Mouse (Mus musculus) c-Kit-positive CD71-positive TER-119-positive erythroid progenitor cells, embryonic 14.5 days (primary cell): ENCODE measurements around the gene Mrpl42.
A peak's percentile ranks its signal among the peaks of the same experiment; 100 is the strongest.
"Not testable (repeated sequence)": the region's sequence is repeated elsewhere in the genome, so short reads cannot be mapped to it uniquely, and the experiment has no call there.

ENCODE experiments used
- DNase-seq: peaks from one replicate; pipeline ENCODE4 v3.0.0-alpha.2; 2013; ENCODE audit warnings: low spot score

Mrpl42 gene

GRCm38 (mm10) chr10:95501463-95502081 lies at the start of gene Mrpl42:
Mrpl42 (minus strand) TSS chr10:95501940.
- DNase-seq, result peak; percentile 77

- DNase-seq, result no peak
Measured at GRCm38 (mm10) chr10:95550506-95550905, 48.8 kb upstream of the Mrpl42 start.

GRCm38 (mm10) chr10:95549080-95549479 lies 47.3 kb upstream of the Mrpl42 start:
- DNase-seq, result not testable (repeated sequence)

GRCm38 (mm10) chr10:95548154-95548826 lies 46.5 kb upstream of the Mrpl42 start:
- no peak for DNase-seq

- DNase-seq, result no peak
Measured at GRCm38 (mm10) chr10:95546178-95546577, 44.4 kb upstream of the Mrpl42 start.

- no peak for DNase-seq
Measured at GRCm38 (mm10) chr10:95545051-95545450, 43.3 kb upstream of the Mrpl42 start.

- no peak for DNase-seq
Measured at GRCm38 (mm10) chr10:95544651-95545050, 42.9 kb upstream of the Mrpl42 start.

- DNase-seq, result no peak
Measured at GRCm38 (mm10) chr10:95544004-95544403, 42.3 kb upstream of the Mrpl42 start.

GRCm38 (mm10) chr10:95543377-95543776 lies 41.6 kb upstream of the Mrpl42 start:
- DNase-seq, result no peak

GRCm38 (mm10) chr10:95542916-95543315 lies 41.2 kb upstream of the Mrpl42 start:
- no peak for DNase-seq

- no peak for DNase-seq
Measured at GRCm38 (mm10) chr10:95539841-95540240, 38.1 kb upstream of the Mrpl42 start.

- no peak for DNase-seq
Measured at GRCm38 (mm10) chr10:95539260-95539659, 37.5 kb upstream of the Mrpl42 start.

GRCm38 (mm10) chr10:95536222-95536541 lies 34.4 kb upstream of the Mrpl42 start:
- DNase-seq, result no peak

- no peak for DNase-seq
Measured at GRCm38 (mm10) chr10:95535399-95536221, 33.9 kb upstream of the Mrpl42 start.

GRCm38 (mm10) chr10:95533382-95533781 lies 31.6 kb upstream of the Mrpl42 start:
- no peak for DNase-seq

GRCm38 (mm10) chr10:95532916-95533315 lies 31.2 kb upstream of the Mrpl42 start:
- DNase-seq, result no peak

GRCm38 (mm10) chr10:95530551-95531121 lies 28.9 kb upstream of the Mrpl42 start:
- no peak for DNase-seq

GRCm38 (mm10) chr10:95526495-95527122 lies 24.9 kb upstream of the Mrpl42 start:
- no peak for DNase-seq

- no peak for DNase-seq
Measured at GRCm38 (mm10) chr10:95525871-95526270, 24.1 kb upstream of the Mrpl42 start.

- DNase-seq, result no peak
Measured at GRCm38 (mm10) chr10:95525037-95525675, 23.4 kb upstream of the Mrpl42 start.

GRCm38 (mm10) chr10:95517656-95518055 lies 15.9 kb upstream of the Mrpl42 start:
- DNase-seq, result no peak
